8 mouse cellular contexts compared by ENCODE assay signal in genomic region chr9:107521711-107522399, GRCm38 (mm10). TPM values are rescaled to one million over a fixed set of nuclear protein-coding genes. Genes with fewer than 3 reads are reported as not detected.
DNase-seq lines count a peak whose midpoint lies in the region; ATAC-seq lines count a peak whose summit lies in the region.

No protein-coding gene starts in this region.

- no peak for DNase-seq in heart, embryonic 10.5 days (ENCODE audit: low spot score)
- no peak for DNase-seq in heart, postnatal 25 days (ENCODE audit: low spot score)
- peak; percentile 66 for DNase-seq in ZHBTc4 (ENCODE audit: low read depth, low spot score)
- DNase-seq in midbrain, embryonic 10.5 days (ENCODE audit: low spot score), result no peak
- no peak for DNase-seq in testis, postnatal 14 days (ENCODE audit: low spot score)
- no peak for DNase-seq in cerebellum, adult 9-10 months
- DNase-seq in heart, adult 11 months, result no peak

- peak overlapping the region; percentile 53; the same call in 1 of the 2 replicates for H3K9ac ChIP-seq in hindbrain, embryonic 13.5 days

- intact Hi-C loops in heart, postnatal 25 days (cut with DNase I), result no loop called here

- H3K4me1 ChIP-seq in heart, embryonic 10.5 days, result peaks cover 51% of the 10 kb centered on the region
- peaks cover 36% of the 10 kb centered on the region for H3K4me1 ChIP-seq in hindbrain, embryonic 13.5 days (replicated peaks)
- peaks cover 38% of the 10 kb centered on the region for H3K4me1 ChIP-seq in midbrain, embryonic 10.5 days

- 30% methylated on average over 25 of the region's 25 CpGs for WGBS in heart, embryonic 10.5 days
- WGBS in hindbrain, embryonic 13.5 days, result 24% methylated on average over 25 of the region's 25 CpGs
- 28% methylated on average over 24 of the region's 25 CpGs for WGBS in midbrain, embryonic 10.5 days

- H3K27ac ChIP-seq in heart, embryonic 10.5 days, result peak overlapping the region; percentile 80
- H3K27ac ChIP-seq in hindbrain, embryonic 13.5 days, result peak overlapping the region; percentile 52
- peak overlapping the region; percentile 76 for H3K27ac ChIP-seq in midbrain, embryonic 10.5 days (replicated peaks)

- peak overlapping the region; percentile 19; the same call in 1 of the 2 replicates for H3K4me2 ChIP-seq in hindbrain, embryonic 13.5 days

- peaks cover 56% of the 10 kb centered on the region for H3K36me3 ChIP-seq in heart, embryonic 10.5 days
- peaks cover 40% of the 10 kb centered on the region for H3K36me3 ChIP-seq in hindbrain, embryonic 13.5 days
- no peaks in the 10 kb centered on the region for H3K36me3 ChIP-seq in midbrain, embryonic 10.5 days

- peak overlapping the region; percentile 43 for H3K4me3 ChIP-seq in heart, embryonic 10.5 days
- no peak overlapping the region for H3K4me3 ChIP-seq in hindbrain, embryonic 13.5 days
- H3K4me3 ChIP-seq in midbrain, embryonic 10.5 days, result peak overlapping the region; percentile 36

- no peaks in the 10 kb centered on the region for H3K9me3 ChIP-seq in heart, embryonic 10.5 days
- no peaks in the 10 kb centered on the region for H3K9me3 ChIP-seq in hindbrain, embryonic 13.5 days
- no peaks in the 10 kb centered on the region for H3K9me3 ChIP-seq in midbrain, embryonic 10.5 days (replicated peaks)

- H3K27me3 ChIP-seq in heart, embryonic 10.5 days (ENCODE audit: insufficient read depth, poor library complexity, severe bottlenecking), result peaks cover 35% of the 10 kb centered on the region
- H3K27me3 ChIP-seq in hindbrain, embryonic 13.5 days, result peaks cover 37% of the 10 kb centered on the region
- H3K27me3 ChIP-seq in midbrain, embryonic 10.5 days (ENCODE audit: low read depth, poor library complexity, severe bottlenecking), result peaks cover 47% of the 10 kb centered on the region

- ATAC-seq in hindbrain, embryonic 13.5 days (ENCODE audit: low FRiP score), result no peak

RNA-seq across cellular contexts. Expression of gene Tmem115, which starts 11.9 kb away (rescaled TPM):
- polyA plus RNA-seq in heart, embryonic 10.5 days (2016; fragmentation: Nextera tagmentation; extraction: Ambion mirVana), result 42.7 and 46.8 TPM in 2 replicates
- 10 to 100 TPM; 20.6 to 21.4 TPM for total RNA-seq in heart, postnatal 25 days (2021)
- polyA plus RNA-seq in hindbrain, embryonic 13.5 days (2015; fragmentation: Nextera tagmentation; extraction: Ambion mirVana), result 44.7 and 46.0 TPM in 2 replicates
- polyA plus RNA-seq in midbrain, embryonic 10.5 days (2016; fragmentation: Nextera tagmentation; extraction: Ambion mirVana), result 38.6 and 39.5 TPM in 2 replicates

RNA-seq across cellular contexts. Expression of gene Cyb561d2, which starts 20.1 kb away (rescaled TPM):
- 24.1 and 24.5 TPM in 2 replicates for polyA plus RNA-seq in heart, embryonic 10.5 days (2016; fragmentation: Nextera tagmentation; extraction: Ambion mirVana)
- 1 to 10 TPM; 3.1 to 3.5 TPM for total RNA-seq in heart, postnatal 25 days (2021)
- 38.9 and 39.1 TPM in 2 replicates for polyA plus RNA-seq in hindbrain, embryonic 13.5 days (2015; fragmentation: Nextera tagmentation; extraction: Ambion mirVana)
- 20.5 and 22.6 TPM in 2 replicates for polyA plus RNA-seq in midbrain, embryonic 10.5 days (2016; fragmentation: Nextera tagmentation; extraction: Ambion mirVana)

RNA-seq across cellular contexts. Expression of gene Nprl2, which starts 20.2 kb away (rescaled TPM):
- polyA plus RNA-seq in heart, embryonic 10.5 days (2016; fragmentation: Nextera tagmentation; extraction: Ambion mirVana), result 28.3 and 33.1 TPM in 2 replicates
- 10 to 100 TPM; 17.3 to 18.9 TPM for total RNA-seq in heart, postnatal 25 days (2021)
- polyA plus RNA-seq in hindbrain, embryonic 13.5 days (2015; fragmentation: Nextera tagmentation; extraction: Ambion mirVana), result 68.6 and 71.1 TPM in 2 replicates
- 37.1 and 40.4 TPM in 2 replicates for polyA plus RNA-seq in midbrain, embryonic 10.5 days (2016; fragmentation: Nextera tagmentation; extraction: Ambion mirVana)

RNA-seq across cellular contexts. Expression of gene Zmynd10, which starts 25.2 kb away (rescaled TPM):
- polyA plus RNA-seq in heart, embryonic 10.5 days (2016; fragmentation: Nextera tagmentation; extraction: Ambion mirVana), result 0.17 TPM in 1 of 2 replicates, not detected in the other
- total RNA-seq in heart, postnatal 25 days (2021), result not detected
- polyA plus RNA-seq in hindbrain, embryonic 13.5 days (2015; fragmentation: Nextera tagmentation; extraction: Ambion mirVana), result 2.6 and 4.0 TPM in 2 replicates
- 0.75 and 1.1 TPM in 2 replicates for polyA plus RNA-seq in midbrain, embryonic 10.5 days (2016; fragmentation: Nextera tagmentation; extraction: Ambion mirVana)

RNA-seq across cellular contexts. Expression of gene Rassf1, which starts 29.5 kb away (rescaled TPM):
- polyA plus RNA-seq in heart, embryonic 10.5 days (2016; fragmentation: Nextera tagmentation; extraction: Ambion mirVana), result 50.5 and 51.7 TPM in 2 replicates
- total RNA-seq in heart, postnatal 25 days (2021), result 10 to 100 TPM; 12.1 to 16.7 TPM
- 36.7 and 36.9 TPM in 2 replicates for polyA plus RNA-seq in hindbrain, embryonic 13.5 days (2015; fragmentation: Nextera tagmentation; extraction: Ambion mirVana)
- 54.2 and 54.8 TPM in 2 replicates for polyA plus RNA-seq in midbrain, embryonic 10.5 days (2016; fragmentation: Nextera tagmentation; extraction: Ambion mirVana)
